ENCODE assay signal across 22 mouse cellular contexts in genomic region chr4:106818332-106818731, GRCm38 (mm10).
"Had no signal": no experiment of that assay in that cellular context is flagged by ENCODE, and none has a peak within 500 bp of the region (broad histone marks: within the 10 kb centered on the region; RNA-seq: fewer than 3 reads in every experiment).

No protein-coding gene starts in this region.

- DNase-seq: gastrocnemius, postnatal 14 days; heart, adult 18-20 months; heart, postnatal 10 days; heart, postnatal 4 days; kidney, adult 11 months; kidney, adult 2 months; kidney, adult 9 months; kidney, postnatal 14 days; kidney, postnatal 36 days; layer of hippocampus, adult 9-11 months; layer of hippocampus, postnatal 36 days had no signal

- H3K4me3 ChIP-seq: heart, embryonic 10.5 days; heart, embryonic 12.5 days; hindbrain, embryonic 10.5 days; hindbrain, embryonic 12.5 days; kidney, embryonic 15.5 days; limb, embryonic 13.5 days; limb, embryonic 15.5 days; liver, embryonic 12.5 days had no signal

- H3K27me3 ChIP-seq: kidney, embryonic 15.5 days; limb, embryonic 13.5 days; limb, embryonic 15.5 days had no signal

- H3K9me3 ChIP-seq: heart, embryonic 10.5 days; heart, embryonic 12.5 days; hindbrain, embryonic 10.5 days; hindbrain, embryonic 12.5 days; kidney, embryonic 15.5 days; limb, embryonic 13.5 days; limb, embryonic 15.5 days; liver, embryonic 12.5 days had no signal

- H3K4me1 ChIP-seq: heart, embryonic 10.5 days; heart, embryonic 12.5 days; liver, embryonic 12.5 days had no signal

- H3K27ac ChIP-seq: heart, embryonic 10.5 days; hindbrain, embryonic 10.5 days; hindbrain, embryonic 12.5 days; hindbrain, embryonic 14.5 days; kidney, embryonic 15.5 days; kidney, postnatal 0 days; limb, embryonic 13.5 days; limb, embryonic 15.5 days; liver, embryonic 12.5 days; liver, embryonic 14.5 days had no signal

- H3K36me3 ChIP-seq: heart, embryonic 10.5 days; heart, embryonic 12.5 days; hindbrain, embryonic 10.5 days; hindbrain, embryonic 12.5 days; kidney, embryonic 15.5 days; limb, embryonic 13.5 days; limb, embryonic 15.5 days; liver, embryonic 12.5 days had no signal
